Mouse (Mus musculus) neural tube, embryonic 15.5 days (tissue): ENCODE measurements around the gene Cnpy2. TPM values are rescaled to one million over a fixed set of nuclear protein-coding genes. Genes with fewer than 3 reads are reported as not detected.

Source experiments
- ATAC-seq: fragments of 200-750 bp; cut with Nextera tagmentation; 2 replicates; pipeline ENCODE4 v1.8.0; 2017; ENCODE audit warnings: mild to moderate bottlenecking, moderate TSS enrichment, moderate library complexity; ENCODE audit not compliant: low FRiP score
- H3K27ac ChIP-seq: fragments of 300-500 bp; sonication (generic); replicated peaks from 2 replicates; pipeline ENCODE4 v1.5.1; 2015; ENCODE audit warnings: mild to moderate bottlenecking, inconsistent platforms
- H3K27me3 ChIP-seq: fragments of 300-500 bp; sonication (generic); replicated peaks from 2 replicates; pipeline ENCODE4 v1.6.1; 2015; ENCODE audit warnings: inconsistent platforms
- H3K36me3 ChIP-seq: fragments of 300-500 bp; sonication (generic); 2 replicates; pipeline ENCODE4 v1.6.1; 2015; ENCODE audit warnings: inconsistent platforms
- H3K4me1 ChIP-seq: fragments of 300-500 bp; sonication (generic); 2 replicates; pipeline ENCODE4 v1.6.1; 2015; ENCODE audit warnings: inconsistent platforms
- H3K4me2 ChIP-seq: fragments of 300-500 bp; sonication (generic); 2 replicates; pipeline ENCODE4 v1.6.1; 2015; ENCODE audit warnings: inconsistent platforms, mild to moderate bottlenecking, moderate library complexity
- H3K4me3 ChIP-seq: fragments of 300-500 bp; sonication (generic); replicated peaks from 2 replicates; pipeline ENCODE4 v1.5.1; 2015; ENCODE audit warnings: mild to moderate bottlenecking, inconsistent platforms
- H3K9ac ChIP-seq: fragments of 300-500 bp; sonication (generic); replicated peaks from 2 replicates; pipeline ENCODE4 v1.6.1; 2015; ENCODE audit warnings: mild to moderate bottlenecking, inconsistent platforms
- H3K9me3 ChIP-seq: fragments of 300-500 bp; sonication (generic); replicated peaks from 2 replicates; pipeline ENCODE4 v1.6.1; 2016; ENCODE audit warnings: inconsistent platforms
- WGBS: fragments of 180-500 bp; shearing (Covaris S2); methylation state at CpG from one replicate; pipeline ENCODE4 v1.1.7; 2015; ENCODE audit warnings: mixed read lengths; 5-methylcytosine and 5-hydroxymethylcytosine counted together
- polyA plus RNA-seq: library from polyadenylated mRNA; unstranded; fragments of >200 nt; fragmentation: Nextera tagmentation; extraction: Ambion mirVana; gene quantifications from 2 replicates; pipeline ENCODE4 v1.2.1, GENCODE M21; 2015

Gene Cnpy2
- polyA plus RNA-seq, 1 experiment from 2014 or later: 201 TPM

DNA sequence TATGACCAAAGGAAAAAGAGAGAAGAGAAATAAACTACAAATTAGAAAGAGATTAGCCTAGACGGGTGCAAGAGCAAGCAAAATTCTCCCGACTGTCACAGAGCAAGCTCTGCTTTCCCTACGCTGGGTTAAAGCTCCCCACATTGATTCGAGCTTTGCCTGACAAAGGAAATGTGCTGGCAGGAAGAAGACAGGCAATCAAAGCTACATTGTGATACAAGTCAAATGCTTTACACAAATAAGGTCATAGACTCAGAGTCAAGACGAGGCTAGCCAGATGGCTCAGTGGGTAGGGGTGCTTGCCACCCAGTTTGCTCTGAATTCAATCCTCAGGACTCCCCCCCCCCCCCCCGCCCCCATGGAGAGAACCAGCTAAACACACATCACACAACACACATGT is 47.8 kb downstream of the Cnpy2 start:
- no peak for ATAC-seq
- Histone ChIP-seq H3K9ac (no peak overlapping the region), H3K27ac (peak overlapping the region; percentile 98; the same call in 1 of the 2 replicates), H3K27me3 (no peaks in the 10 kb centered on the region), H3K4me3 (no peak overlapping the region), H3K36me3 (peaks cover 5% of the 10 kb centered on the region), H3K9me3 (no peaks in the 10 kb centered on the region), H3K4me2 (no peak overlapping the region), H3K4me1 (peaks cover 26% of the 10 kb centered on the region)
- 60% methylated on average over 5 of the region's 6 CpGs for WGBS

DNA sequence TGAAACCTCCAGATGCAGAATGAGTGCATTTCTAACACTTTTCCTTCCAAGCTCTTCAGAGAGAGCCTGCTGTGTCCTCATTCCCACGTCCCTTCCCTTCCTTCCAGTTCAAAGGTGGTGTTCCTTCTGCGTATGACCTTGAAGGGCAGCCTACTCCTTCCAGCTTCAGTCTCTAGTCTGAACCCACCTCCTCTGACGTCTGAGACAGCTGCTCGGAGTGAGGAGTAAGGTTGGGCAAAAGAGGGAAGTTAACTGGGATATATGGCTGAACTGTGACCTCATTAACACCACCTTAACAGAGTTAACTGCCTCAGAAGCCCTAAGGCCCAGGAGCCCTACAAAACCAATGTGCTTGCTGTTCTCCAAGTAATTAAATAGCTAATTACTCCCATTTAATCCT is 48.3 kb downstream of the Cnpy2 start:
- Histone ChIP-seq H3K4me3 (no peak overlapping the region), H3K9ac (no peak overlapping the region), H3K27me3 (no peaks in the 10 kb centered on the region), H3K4me1 (peaks cover 26% of the 10 kb centered on the region), H3K9me3 (no peaks in the 10 kb centered on the region), H3K4me2 (no peak overlapping the region), H3K27ac (no peak overlapping the region), H3K36me3 (no peaks in the 10 kb centered on the region)
- 48% methylated on average over 4 of the region's 4 CpGs for WGBS
- no peak for ATAC-seq

DNA sequence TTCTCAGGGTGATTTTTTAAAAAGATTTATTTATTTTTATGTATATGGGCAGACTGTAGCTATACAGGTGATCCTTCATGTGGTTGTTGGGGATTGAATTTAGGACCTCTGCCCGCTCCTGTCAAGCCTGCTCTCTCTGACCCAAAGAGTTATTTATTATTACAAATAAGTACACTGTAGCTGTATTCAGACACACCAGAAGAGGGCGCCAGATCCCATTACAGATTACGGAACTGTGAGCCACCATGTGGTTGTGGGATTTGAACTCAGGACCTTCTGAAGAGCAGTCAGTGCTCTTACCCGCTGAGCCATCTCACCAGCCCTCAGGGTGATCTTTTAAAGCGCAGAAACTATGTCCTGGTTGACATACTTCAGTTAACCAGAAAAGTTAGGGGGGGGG is 49.9 kb downstream of the Cnpy2 start:
- no peak overlapping the region for H3K9ac ChIP-seq
- no peaks in the 10 kb centered on the region for H3K9me3 ChIP-seq
- no peak overlapping the region for H3K4me2 ChIP-seq
- no peak for ATAC-seq
- H3K27me3 ChIP-seq: no peaks in the 10 kb centered on the region
- H3K27ac ChIP-seq: no peak overlapping the region
- H3K36me3 ChIP-seq: no peaks in the 10 kb centered on the region
- 84% methylated on average over 5 of the region's 5 CpGs for WGBS
- H3K4me1 ChIP-seq: peaks cover 25% of the 10 kb centered on the region
- no peak overlapping the region for H3K4me3 ChIP-seq

DNA sequence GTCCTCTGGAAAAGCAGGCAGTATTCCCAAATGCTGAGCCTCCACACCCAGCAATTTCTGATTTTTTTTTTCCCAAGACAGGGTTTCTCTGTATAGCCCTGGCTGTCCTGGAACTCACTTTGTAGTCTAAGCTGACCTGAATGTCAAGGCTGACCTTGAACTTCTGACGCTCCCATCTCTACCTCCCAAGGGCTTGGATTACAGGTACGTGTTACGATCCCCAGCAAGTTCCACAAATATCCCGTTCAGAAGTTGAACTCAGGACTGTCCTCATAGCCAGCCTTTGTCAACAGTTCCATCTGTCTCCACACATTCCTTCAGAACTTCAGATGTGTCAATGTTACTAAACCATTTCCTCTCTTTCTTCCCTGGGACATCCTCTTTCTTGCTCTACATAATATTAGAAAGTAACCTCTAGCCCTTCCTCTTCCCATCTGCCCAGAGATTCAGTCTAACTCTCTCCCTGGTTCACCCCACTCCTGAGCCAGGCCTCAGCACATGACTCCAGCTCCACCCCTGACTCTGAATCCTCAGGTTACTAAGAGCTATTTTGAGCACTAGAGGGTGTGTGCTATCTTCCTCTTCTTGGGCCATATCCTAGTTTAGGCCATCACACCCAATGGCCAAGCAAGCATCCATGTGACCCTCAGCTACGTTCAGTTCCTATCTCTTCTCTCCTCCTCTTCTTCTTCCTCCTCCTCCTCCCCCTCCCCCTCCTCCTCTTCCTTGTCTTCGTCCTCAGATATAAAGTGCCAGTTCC is 50.9 kb downstream of the Cnpy2 start:
- Histone ChIP-seq H3K4me1 (peaks cover 20% of the 10 kb centered on the region), H3K4me2 (no peak overlapping the region), H3K36me3 (no peaks in the 10 kb centered on the region), H3K9me3 (no peaks in the 10 kb centered on the region), H3K9ac (no peak overlapping the region; the same call in 1 of the 2 replicates), H3K4me3 (no peak overlapping the region), H3K27ac (no peak overlapping the region), H3K27me3 (no peaks in the 10 kb centered on the region)
- 86% methylated on average over 6 of the region's 6 CpGs for WGBS
- ATAC-seq: no peak

DNA sequence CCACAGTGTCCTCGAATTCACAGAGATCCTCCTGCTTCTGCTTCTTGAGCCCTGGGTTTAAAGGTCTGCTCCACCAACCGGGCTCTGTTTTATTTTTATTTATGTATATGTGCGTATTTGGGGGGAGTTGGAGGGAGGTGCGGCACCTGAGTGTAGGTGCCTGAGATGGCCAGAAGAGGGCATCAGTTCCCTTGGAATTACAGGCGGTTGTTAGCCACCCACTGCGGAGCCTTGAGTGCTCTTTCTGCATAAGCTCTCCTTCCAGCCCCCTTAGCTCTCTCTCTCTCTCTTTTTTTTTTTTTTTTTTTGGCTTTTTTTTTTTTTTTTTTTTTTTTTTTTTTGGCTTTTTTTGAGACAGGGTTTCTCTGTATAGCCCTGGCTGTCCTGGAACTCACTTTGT is 52.1 kb downstream of the Cnpy2 start:
- Histone ChIP-seq H3K27me3 (no peaks in the 10 kb centered on the region), H3K9ac (no peak overlapping the region), H3K27ac (no peak overlapping the region), H3K4me2 (no peak overlapping the region), H3K4me3 (no peak overlapping the region), H3K9me3 (no peaks in the 10 kb centered on the region), H3K36me3 (peaks cover 9% of the 10 kb centered on the region), H3K4me1 (peaks cover 29% of the 10 kb centered on the region)
- no peak for ATAC-seq
- WGBS: 75% methylated on average over 6 of the region's 6 CpGs

DNA sequence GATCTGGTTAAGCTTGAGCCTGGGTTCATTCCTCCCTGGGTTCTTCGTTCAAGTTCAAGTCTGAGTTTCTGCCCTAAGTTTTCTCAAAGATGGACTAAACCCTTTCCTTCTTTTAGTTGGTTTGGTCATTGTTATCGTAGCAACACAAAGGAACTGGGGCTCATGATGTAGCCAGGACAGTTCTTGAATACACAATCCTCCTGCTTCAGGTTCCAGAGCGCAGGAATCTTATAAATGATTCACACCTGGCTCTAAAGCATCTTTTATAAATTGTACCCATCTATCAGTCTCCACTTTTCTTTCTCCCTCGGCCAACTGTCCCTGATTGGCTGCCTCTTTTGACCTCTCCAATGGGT is 53.8 kb downstream of the Cnpy2 start:
- Histone ChIP-seq H3K9ac (peak overlapping the region; percentile 83), H3K27ac (peak overlapping the region; percentile 97), H3K36me3 (peaks cover 23% of the 10 kb centered on the region), H3K4me3 (peak overlapping the region; percentile 91), H3K9me3 (no peaks in the 10 kb centered on the region), H3K4me2 (peak overlapping the region; percentile 80), H3K4me1 (peaks cover 30% of the 10 kb centered on the region), H3K27me3 (no peaks in the 10 kb centered on the region)
- WGBS: 38% methylated on average over 4 of the region's 4 CpGs
- no peak for ATAC-seq

DNA sequence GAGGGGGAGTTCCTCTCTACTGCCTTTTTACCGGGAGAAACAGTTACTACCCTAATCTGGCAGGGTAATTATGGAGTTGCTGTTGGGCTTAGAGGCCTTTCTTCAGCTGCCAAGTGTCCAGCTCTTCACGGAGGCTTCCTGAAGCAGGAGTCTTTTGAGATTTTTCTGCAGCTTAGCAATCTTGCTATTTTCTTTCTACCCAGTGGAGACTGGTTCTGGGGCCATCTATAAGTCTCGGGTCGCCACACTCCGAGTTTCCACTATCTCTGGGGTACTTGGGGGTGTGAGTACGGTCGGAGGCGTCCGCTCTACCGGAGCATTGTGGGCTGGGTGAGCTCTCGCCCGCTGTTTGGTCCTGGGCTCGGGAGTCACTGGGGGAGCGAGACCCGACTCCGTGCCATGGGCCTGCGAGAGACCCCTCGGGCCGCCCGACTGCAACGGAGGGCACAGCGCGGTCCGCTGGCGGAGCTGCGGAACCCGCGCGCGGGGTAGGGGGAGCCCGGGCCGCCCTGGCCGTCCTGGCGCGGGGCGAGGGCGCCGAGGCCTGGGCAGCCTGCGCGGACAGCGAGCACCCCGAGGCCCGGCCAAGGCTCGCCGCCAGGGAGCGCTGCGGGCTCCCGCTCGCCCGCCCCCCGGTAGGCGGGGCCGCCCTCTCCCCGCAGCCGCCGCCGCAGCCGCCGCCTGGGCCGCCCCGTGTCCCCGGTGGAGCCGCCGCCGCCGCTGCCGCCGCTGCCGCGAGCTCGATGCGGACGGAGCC is 54.4 kb downstream of the Cnpy2 start, which contains the start of gene Ankrd52:
Gene Ankrd52 (plus strand): TSS at position 661 of the 757 bp plus-strand sequence.
- H3K36me3 ChIP-seq: peaks cover 28% of the 10 kb centered on the region

More for the DNA sequence above, 54.4 kb downstream of the Cnpy2 start, which contains the start of gene Ankrd52:
- H3K4me1 ChIP-seq: peaks cover 30% of the 10 kb centered on the region
- H3K27ac ChIP-seq: peak within 1 kb of the TSS; percentile 97
- peak within 1 kb of the TSS; percentile 80 for H3K4me2 ChIP-seq
- no peaks in the 10 kb centered on the region for H3K9me3 ChIP-seq
- H3K4me3 ChIP-seq: peak within 1 kb of the TSS; percentile 91
- under 1% methylated on average over 38 of the region's 73 CpGs for WGBS
- H3K27me3 ChIP-seq: no peaks in the 10 kb centered on the region
- H3K9ac ChIP-seq: peak within 1 kb of the TSS; percentile 83
- peak; percentile 91 for ATAC-seq

Other genes with a start within 250 kb of the Cnpy2 start
- gene Atp5b, start 239.2 kb upstream of the Cnpy2 start, polyA plus RNA-seq: 2,338 and 2,396 TPM in 2 replicates
- 7.4 and 8.9 TPM in 2 replicates for gene Baz2a, start 230.9 kb upstream of the Cnpy2 start, polyA plus RNA-seq
- gene Rbms2, start 142.2 kb upstream of the Cnpy2 start, polyA plus RNA-seq: 6.5 and 12.7 TPM in 2 replicates
- 2.4 and 2.8 TPM in 2 replicates for gene Gls2, start 128.0 kb upstream of the Cnpy2 start, polyA plus RNA-seq
- gene Spryd4, start 110.7 kb upstream of the Cnpy2 start, polyA plus RNA-seq: 25.5 and 25.9 TPM in 2 replicates
- gene Mip, start 96.6 kb upstream of the Cnpy2 start, polyA plus RNA-seq: not detected in 2 replicates
- 20.0 and 25.1 TPM in 2 replicates for gene Timeless, start 90.4 kb upstream of the Cnpy2 start, polyA plus RNA-seq
- not detected in 2 replicates for gene Apon, start 68.4 kb upstream of the Cnpy2 start, polyA plus RNA-seq
- gene Apof, start 53.8 kb upstream of the Cnpy2 start, polyA plus RNA-seq: 0.19 TPM in 1 of 2 replicates, not detected in the other
- gene Stat2, start 51.9 kb upstream of the Cnpy2 start, polyA plus RNA-seq: 18.9 and 24.5 TPM in 2 replicates
- gene Il23a, start 23.7 kb upstream of the Cnpy2 start, polyA plus RNA-seq: 0.32 and 0.37 TPM in 2 replicates
- 17.4 and 20.7 TPM in 2 replicates for gene Pan2, start 19.1 kb upstream of the Cnpy2 start, polyA plus RNA-seq
- 268 and 273 TPM in 2 replicates for gene Cs, start 15.3 kb downstream of the Cnpy2 start, polyA plus RNA-seq
- 34.6 and 40.8 TPM in 2 replicates for gene Coq10a, start 46.5 kb downstream of the Cnpy2 start, polyA plus RNA-seq
- gene Ankrd52, start 54.7 kb downstream of the Cnpy2 start, polyA plus RNA-seq: 11.2 and 13.1 TPM in 2 replicates
- gene Slc39a5, start 78.8 kb downstream of the Cnpy2 start, polyA plus RNA-seq: 0.68 and 4.4 TPM in 2 replicates
- 128 and 133 TPM in 2 replicates for gene Nabp2, start 89.0 kb downstream of the Cnpy2 start, polyA plus RNA-seq
- gene Rnf41, start 89.2 kb downstream of the Cnpy2 start, polyA plus RNA-seq: 78.3 and 80.5 TPM in 2 replicates
- gene Smarcc2, start 136.8 kb downstream of the Cnpy2 start, polyA plus RNA-seq: 138 and 149 TPM in 2 replicates
- 999 and 1,090 TPM in 2 replicates for gene Myl6, start 171.7 kb downstream of the Cnpy2 start, polyA plus RNA-seq
- gene Myl6b, start 176.2 kb downstream of the Cnpy2 start, polyA plus RNA-seq: 7.0 and 7.7 TPM in 2 replicates
- 20.7 and 30.0 TPM in 2 replicates for gene Esyt1, start 203.4 kb downstream of the Cnpy2 start, polyA plus RNA-seq
- gene Zc3h10, start 225.3 kb downstream of the Cnpy2 start, polyA plus RNA-seq: 16.0 and 16.2 TPM in 2 replicates
- gene Rpl41, start 226.8 kb downstream of the Cnpy2 start, polyA plus RNA-seq: 2,372 and 2,481 TPM in 2 replicates
- gene Pa2g4, start 243.5 kb downstream of the Cnpy2 start, polyA plus RNA-seq: 121 and 157 TPM in 2 replicates